Mouse (Mus musculus) left cerebral cortex, adult 11 months (tissue): ENCODE data around the gene Cdyl.
"Not testable (repeated sequence)": the region's sequence is repeated elsewhere in the genome, so short reads cannot be mapped to it uniquely, and the experiment has no call there.

Experiments used
- DNase-seq: peaks from one replicate; pipeline ENCODE4 v3.0.0; 2022; ENCODE audit warnings: low spot score

Cdyl gene

DNA sequence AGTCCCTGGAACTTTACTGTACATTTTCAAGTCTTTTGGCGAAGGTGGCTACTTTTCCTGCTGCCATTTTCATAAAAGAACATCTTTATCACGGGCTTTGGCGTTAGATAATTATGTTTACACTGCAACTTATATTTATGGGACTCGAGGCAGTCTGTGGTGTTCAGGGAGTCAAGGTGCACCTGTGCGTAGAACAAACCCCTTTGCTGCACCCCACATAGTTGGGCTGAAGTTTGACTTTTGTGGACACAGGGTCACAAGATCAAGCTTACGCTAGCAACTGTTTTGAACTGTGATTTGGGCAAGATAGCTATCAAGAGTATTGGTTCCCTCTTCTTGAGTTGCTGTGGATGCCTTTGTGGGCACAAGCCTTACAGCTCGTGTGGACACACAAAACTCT lies 140.6 kb downstream of the Cdyl start:
- DNase-seq: no peak

- no peak for DNase-seq
These were observed 146.1 kb downstream of the Cdyl start for GRCm38 (mm10) chr13:35805727-35806126.

DNA sequence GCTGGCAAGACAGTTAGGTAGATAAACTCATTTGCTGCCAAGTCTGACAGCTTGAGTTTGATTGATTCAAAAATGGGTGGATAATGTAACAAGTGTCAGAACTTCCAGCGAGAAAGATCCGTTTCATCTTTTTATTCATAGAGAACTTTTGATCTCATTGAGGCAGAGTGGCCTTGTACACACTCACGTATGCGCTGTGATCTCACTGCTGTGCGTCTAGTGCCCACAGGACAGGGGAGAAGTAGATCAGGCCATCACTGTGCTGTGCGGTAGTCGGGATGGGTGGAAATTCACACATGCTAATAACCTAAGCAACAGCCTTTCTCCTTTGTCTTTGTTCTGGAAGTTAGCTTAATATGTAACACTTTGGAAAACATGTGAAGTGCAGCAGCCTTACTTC lies 146.5 kb downstream of the Cdyl start:
- DNase-seq: no peak

DNA sequence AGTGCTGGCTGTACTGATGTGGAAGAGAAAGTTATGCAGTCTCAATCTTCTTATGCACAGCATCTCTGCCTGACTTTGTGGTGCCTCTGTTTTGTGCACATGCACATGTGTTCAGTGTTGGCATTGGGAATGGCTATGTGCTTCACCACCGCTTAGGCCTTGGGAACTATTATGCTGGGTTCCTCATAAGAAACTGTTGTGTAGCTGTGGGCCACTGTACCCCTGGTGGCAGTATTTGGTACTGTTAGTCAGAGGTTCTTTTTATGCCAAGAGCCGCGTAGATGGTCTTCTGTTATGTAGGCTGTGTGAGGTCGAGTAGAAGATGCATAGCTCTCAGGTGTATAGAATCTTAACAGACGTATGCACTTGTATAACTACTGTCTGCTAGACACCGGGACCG lies 147.4 kb downstream of the Cdyl start:
- no peak for DNase-seq

GRCm38 (mm10) chr13:35807525-35807924 lies 147.9 kb downstream of the Cdyl start:
- no peak for DNase-seq

DNA sequence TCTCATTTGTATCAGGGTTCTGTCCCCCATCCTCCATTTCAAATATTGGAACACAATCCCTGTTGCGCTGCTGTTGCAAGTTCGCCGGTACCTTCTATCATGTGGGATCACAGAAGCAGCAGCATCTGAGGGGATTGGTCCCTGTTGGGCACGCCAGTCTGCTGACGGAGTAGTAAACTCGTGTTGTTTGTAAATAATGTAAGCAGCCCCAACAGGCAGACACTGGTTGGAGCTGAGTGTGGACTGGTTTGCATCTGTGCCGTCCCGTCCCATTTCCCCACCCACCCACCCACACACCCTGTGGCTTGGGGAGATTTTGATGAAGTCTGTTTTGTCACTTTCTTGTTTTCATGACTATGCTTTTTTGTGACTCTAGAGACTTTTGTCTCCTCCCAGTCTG lies 148.3 kb downstream of the Cdyl start:
- no peak for DNase-seq

DNA sequence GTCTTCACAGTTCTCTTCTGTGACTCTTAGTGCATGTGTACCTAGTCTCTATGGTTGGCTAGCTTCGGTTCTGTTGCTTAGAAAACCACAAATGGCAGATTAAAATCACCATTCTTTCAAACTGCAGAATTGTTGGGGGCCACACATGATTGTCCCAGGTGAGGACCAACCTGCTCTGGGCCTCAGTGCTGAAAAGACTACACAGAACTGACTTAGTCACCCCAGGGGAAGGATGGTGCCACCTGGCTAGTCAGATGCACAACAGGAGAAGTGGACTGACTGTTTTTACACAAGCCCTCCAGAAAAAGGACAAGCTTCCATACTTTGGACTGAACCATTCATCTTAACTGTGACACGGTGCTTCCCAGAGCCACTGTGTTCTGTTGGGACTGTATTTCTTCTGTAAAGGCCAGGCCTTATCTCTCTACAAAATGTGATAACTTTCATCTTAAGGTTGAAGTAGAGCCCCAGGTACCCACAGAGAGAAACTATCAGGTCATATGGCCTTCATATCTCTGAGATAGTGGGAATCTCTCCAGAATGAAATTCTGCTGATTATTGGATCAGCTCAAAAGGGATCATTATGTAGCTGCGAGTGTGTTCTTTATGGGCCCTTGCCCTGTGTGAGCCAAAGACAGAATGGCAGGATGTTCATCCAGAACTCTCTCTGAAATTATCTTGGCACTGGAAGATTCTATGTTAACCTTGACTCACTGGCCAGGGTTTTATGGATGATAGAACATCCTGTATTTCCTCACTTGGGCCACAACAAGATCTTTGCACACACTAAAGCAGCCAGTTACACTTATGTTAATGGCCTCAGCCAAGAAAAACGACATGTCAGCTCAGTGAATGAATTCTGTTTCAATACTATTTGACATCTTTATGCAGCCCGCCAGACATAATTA lies 149.9 kb downstream of the Cdyl start:
- no peak for DNase-seq

- no peak for DNase-seq
These were observed 150.5 kb downstream of the Cdyl start for GRCm38 (mm10) chr13:35810160-35810537.

DNA sequence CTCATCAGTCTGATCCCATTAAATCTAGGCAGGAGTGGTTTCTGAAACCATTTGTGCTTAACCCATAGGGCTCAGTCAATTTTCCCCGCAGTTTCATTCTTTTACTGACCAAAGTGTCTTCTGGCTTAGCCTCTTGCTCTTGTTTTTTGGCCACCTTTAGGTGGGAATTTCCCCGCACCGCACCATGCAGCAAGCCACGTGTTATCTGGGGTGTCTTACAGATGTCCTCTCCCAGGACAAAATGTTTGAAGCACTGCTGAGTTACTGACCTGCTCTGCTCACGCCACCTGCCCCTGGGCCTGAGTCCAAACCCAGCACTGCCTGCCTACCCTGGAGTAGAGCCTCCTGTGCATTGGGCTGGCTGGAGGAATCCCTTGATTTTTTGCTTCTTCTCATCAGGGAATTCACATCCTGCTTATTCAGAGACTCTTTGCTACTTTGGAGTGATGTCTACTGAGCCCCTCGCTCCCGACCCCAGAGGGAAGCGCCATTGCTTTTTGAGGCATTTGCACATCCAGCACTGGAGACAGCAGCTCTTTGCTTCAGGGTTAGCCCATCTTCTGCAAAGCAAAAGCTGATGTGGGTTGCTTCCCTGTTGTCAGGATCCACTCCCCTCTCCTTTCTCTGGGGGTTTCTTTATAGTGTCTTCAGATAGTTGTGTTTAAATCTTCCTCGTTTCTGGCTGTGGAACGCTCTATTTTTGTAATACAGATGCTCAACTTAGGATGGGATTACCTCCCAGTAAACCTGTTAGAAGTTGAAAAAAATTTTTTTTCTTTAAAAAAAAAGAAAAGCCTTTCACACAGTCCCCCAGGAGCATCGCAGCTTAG lies 151.9 kb downstream of the Cdyl start:
- DNase-seq: no peak

- DNase-seq: no peak
These were observed 152.5 kb downstream of the Cdyl start for GRCm38 (mm10) chr13:35812191-35812440.

GRCm38 (mm10) chr13:35813348-35814127 lies 153.9 kb downstream of the Cdyl start:
- no peak for DNase-seq

DNA sequence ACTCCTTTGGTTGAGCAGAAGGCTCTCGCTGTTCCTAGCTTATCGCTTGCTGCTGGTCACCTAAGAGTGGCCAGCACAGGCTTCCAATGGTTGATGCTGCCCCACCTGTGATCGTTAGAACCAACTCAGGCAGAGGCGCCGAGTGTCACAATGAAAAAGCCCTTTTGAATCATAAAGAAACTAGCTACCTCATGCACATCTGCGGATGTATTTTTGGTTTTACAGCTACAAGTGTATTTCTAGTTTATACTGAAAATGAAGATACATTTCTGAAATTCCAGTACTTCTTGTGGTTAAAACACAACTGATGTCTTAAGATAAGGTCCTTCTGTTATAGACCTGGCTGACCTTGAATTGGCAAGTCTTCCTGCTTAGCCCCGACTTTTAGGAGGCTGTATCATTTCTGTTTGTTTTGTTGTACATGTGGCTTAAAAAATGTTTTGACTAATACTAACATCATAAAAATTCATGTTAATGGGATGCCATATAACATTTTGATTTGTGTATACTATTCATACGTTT lies 155.6 kb downstream of the Cdyl start:
- DNase-seq: no peak

DNA sequence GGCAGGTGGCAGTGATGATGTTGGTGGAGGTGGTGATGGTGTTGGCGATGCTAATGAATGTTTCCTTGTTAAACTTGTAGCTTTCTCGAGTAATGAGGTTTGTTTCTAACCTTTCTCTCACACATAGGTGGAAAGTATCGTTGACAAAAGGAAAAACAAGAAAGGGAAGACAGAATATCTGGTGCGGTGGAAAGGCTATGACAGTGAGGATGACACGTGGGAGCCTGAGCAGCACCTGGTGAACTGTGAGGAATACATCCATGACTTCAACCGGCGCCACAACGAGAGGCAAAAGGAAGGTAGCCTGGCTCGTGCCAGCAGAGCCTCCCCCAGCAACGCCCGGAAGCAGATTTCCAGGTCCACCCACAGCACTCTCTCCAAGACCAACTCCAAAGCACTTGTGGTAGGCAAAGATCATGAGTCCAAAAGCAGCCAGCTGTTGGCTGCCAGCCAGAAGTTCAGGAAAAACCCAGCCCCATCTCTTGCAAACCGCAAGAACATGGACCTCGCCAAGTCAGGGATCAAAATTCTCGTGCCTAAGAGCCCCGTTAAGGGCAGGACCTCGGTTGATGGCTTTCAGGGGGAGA lies 156.2 kb downstream of the Cdyl start:
- no peak for DNase-seq

- DNase-seq: no peak
These were observed 158.0 kb downstream of the Cdyl start for GRCm38 (mm10) chr13:35817626-35818025.

GRCm38 (mm10) chr13:35818060-35818459 lies 158.4 kb downstream of the Cdyl start:
- DNase-seq: no peak

DNA sequence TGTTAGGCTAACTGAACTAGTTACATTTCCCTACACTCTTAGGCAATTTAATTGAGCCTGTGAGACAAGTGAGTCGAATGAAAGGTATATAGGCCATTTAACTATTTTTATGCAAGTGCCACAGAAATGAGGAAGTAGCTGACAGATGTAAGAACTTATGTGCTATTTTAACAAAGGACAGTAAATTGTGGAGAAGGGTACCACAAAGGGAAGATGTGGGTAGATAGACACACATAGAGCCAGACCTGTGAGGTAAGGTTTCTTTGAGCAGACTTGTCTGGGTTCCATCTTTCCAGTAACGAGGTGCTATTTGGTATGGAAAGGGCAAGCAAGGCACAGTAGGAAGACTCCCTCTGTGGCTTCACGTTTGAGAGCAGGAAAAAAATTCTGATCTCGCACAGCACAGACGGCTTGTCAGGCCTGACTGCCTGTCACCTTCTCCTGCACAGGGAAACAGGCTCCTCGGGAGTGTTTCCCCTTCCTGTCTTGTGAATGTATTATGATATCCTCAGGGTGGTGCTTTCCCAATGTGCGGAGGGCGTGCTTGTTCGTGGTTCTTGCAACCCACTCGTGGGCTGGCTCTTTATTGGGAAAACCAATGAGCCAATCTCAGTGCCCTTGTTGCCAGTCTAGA lies 162.3 kb downstream of the Cdyl start:
- DNase-seq: no peak

DNA sequence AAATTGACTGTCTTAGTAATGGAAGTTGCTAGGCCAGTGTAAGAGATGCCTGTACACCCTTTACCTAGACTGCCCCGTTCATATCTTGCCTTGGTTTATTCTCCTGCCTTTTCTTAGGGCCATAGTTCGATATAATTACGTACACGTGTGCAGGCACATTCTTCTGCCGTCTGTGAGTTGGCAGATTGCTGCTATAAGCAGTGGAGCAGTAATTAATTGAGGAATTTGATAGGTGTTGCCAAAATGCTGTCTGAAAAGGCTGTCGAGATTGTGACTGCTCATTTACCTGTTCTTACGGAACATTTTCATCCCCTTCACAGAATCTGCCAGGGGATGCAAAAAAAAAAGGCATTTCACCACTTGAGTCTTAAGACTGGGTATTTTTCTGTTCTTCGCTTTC lies 163.2 kb downstream of the Cdyl start:
- no peak for DNase-seq

GRCm38 (mm10) chr13:35825639-35826038 lies 166.0 kb downstream of the Cdyl start:
- DNase-seq: no peak

DNA sequence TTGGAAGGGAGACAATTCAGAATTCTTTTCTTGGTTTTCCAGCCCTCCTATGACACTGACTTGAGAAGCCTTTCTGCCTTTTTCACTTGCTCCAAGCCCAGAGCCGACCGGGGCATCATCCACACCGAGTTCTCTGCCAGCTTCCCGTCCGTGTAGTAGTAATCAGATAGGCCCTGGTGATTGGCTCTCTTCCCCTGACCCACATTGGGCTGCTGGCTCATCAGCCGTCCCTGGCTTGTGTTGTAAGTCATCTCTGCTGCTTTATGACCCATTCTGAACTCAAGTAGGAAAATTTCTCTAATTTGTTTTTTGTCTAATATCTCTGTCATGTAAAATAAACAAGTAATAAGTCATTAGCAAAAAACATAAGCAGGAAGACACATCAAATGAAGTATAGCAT lies 173.0 kb downstream of the Cdyl start:
- DNase-seq: no peak

DNA sequence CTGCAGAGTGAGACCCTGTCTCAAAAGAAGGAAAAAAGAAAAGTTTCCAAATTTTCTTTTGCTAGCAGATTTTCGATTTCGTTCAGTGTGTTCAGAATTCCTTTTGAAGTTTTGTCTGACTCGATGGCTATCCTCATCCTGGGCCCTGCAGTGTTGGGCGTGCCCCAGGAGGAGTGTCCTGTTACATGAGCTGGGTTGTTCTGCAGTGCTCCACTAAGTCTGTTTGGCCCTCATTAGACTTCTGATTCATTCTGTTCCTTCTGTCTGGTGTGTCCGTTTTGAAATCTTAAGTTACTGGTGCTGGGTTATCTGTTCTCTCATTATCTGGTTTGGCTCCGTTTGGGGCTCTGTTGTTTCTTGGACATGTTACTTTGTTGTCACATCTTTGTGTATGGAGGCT lies 174.3 kb downstream of the Cdyl start:
- no peak for DNase-seq

DNA sequence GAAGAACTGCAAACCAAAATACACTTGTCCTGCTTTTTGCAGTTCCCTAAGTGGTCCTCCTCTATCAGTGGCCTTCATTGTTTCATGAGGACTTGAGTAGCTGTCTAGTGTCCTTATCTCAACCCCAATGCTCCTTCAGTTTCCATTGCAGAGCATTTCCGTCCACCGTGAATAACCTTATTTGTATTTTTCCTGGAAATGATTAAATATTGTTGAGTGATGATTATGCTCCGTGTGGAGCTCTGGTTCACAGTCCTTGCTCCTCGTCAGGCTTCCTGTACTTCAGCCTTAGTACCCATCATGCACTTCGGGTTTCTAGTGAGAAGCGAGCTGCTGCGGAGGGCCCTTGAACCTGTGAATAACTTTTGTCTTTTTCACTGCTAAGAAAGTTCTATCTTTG lies 176.0 kb downstream of the Cdyl start:
- no peak for DNase-seq

GRCm38 (mm10) chr13:35836501-35836900 lies 176.9 kb downstream of the Cdyl start:
- DNase-seq: not testable (repeated sequence)
